Mouse (Mus musculus) cortical plate, adult 2 months (tissue): Measurements from ENCODE around the gene Cpne4.

Experiments
- CTCF ChIP-seq: fragments of 200-500 bp; IDR thresholded peaks from 2 replicates; pipeline ENCODE4 v1.5.1; 2011; ENCODE audit warnings: mild to moderate bottlenecking, control low read depth, low read length; ENCODE audit not compliant: insufficient read depth; ENCODE audit errors: extremely low read depth
- POLR2A ChIP-seq: fragments of 200-500 bp; IDR thresholded peaks from 2 replicates; pipeline ENCODE4 v1.6.1; 2011; ENCODE audit warnings: mild to moderate bottlenecking, low read length, control low read depth; ENCODE audit not compliant: insufficient read depth; ENCODE audit errors: extremely low read depth

DNA sequence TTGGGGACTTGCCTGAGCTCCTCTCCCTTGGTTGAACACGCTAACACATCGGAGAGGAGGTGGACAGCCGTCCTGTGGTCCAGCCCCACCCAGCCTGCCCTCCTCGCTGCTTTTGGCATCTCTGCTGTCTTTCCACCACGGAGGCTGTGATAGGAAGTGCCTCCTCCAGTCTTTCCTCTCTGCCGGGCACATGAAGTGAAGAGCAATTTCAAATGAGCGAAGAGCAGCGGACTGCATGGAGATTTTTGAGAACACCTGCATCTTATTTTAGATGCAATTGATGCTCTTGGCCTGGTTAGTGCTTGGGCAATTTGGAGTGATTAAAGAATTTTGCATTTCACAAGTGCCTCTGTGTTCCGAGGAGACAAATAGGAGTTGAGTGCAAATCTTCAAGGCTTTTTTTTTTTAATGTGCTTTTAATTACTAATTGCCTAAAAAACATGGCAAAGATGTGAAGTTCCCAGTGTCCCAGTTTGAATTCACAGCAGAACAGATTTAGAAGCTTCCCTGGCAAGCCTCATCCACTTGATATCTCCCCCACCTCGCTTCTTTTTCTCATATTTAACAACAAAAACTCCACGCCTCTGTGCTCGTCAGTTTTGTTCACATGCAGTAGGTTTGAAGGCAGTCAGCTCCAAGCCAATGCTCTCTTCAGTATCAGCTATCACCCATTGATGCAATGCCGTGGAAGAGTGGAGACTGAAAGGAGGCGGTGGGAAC, 195.7 kb downstream of the Cpne4 start:
- TF ChIP-seq POLR2A = no peak
- TF ChIP-seq CTCF = no peak
